Mouse (Mus musculus) liver, embryonic 11.5 days (tissue): ENCODE results near the gene Rpl26. TPM values are rescaled to one million over a fixed set of nuclear protein-coding genes. Genes with fewer than 3 reads are reported as not detected.

Experiments used
- ATAC-seq: fragments of 200-750 bp; cut with Nextera tagmentation; replicated peaks from 2 replicates; pipeline ENCODE4 v1.8.0; 2017; ENCODE audit warnings: moderate number of reproducible peaks, mild to moderate bottlenecking, moderate TSS enrichment, moderate library complexity; ENCODE audit not compliant: low FRiP score
- DNase-seq: peaks from one replicate; pipeline ENCODE4 v3.0.0-alpha.2; 2017; ENCODE audit warnings: low spot score
- H3K27ac ChIP-seq: fragments of 300-500 bp; sonication (generic); 2 replicates; pipeline ENCODE4 v1.5.1; 2014; ENCODE audit warnings: mild to moderate bottlenecking, low read depth, low read length, control low read depth
- H3K27me3 ChIP-seq: fragments of 300-500 bp; sonication (generic); replicated peaks from 2 replicates; pipeline ENCODE4 v1.6.1; 2014; ENCODE audit warnings: low read length, mixed read lengths; ENCODE audit not compliant: control insufficient read depth, insufficient read depth
- H3K36me3 ChIP-seq: fragments of 300-500 bp; sonication (generic); 2 replicates; pipeline ENCODE4 v1.6.1; 2014; ENCODE audit warnings: mild to moderate bottlenecking, low read length, moderate library complexity, mixed read lengths; ENCODE audit not compliant: control insufficient read depth, insufficient read depth
- H3K4me1 ChIP-seq: fragments of 300-500 bp; sonication (generic); replicated peaks from 2 replicates; pipeline ENCODE4 v1.6.1; 2014; ENCODE audit warnings: low read length, mixed read lengths; ENCODE audit not compliant: control insufficient read depth, insufficient read depth
- H3K4me2 ChIP-seq: fragments of 300-500 bp; sonication (generic); 2 replicates; pipeline ENCODE4 v1.6.1; 2014; ENCODE audit warnings: mild to moderate bottlenecking, control low read depth, moderate library complexity
- H3K4me3 ChIP-seq: fragments of 300-500 bp; sonication (generic); 2 replicates; pipeline ENCODE4 v1.5.1; 2014; ENCODE audit warnings: low read depth, low read length, control low read depth
- H3K9ac ChIP-seq: fragments of 300-500 bp; sonication (generic); 2 replicates; pipeline ENCODE4 v1.6.1; 2014; ENCODE audit warnings: low read depth, low read length, control low read depth
- H3K9me3 ChIP-seq: fragments of 300-500 bp; sonication (generic); 2 replicates; pipeline ENCODE4 v1.6.1; 2016; ENCODE audit warnings: low read length, inconsistent platforms, mixed read lengths; ENCODE audit not compliant: control insufficient read depth
- WGBS: fragments of 180-500 bp; shearing (Covaris S2); extraction: QIAGEN DNeasy Blood & Tissue Kit; methylation state at CpG from one replicate; pipeline ENCODE4 v1.1.7; 2014; 5-methylcytosine and 5-hydroxymethylcytosine counted together
- polyA plus RNA-seq: library from polyadenylated mRNA; unstranded; fragments of >200 nt; fragmentation: Nextera tagmentation; extraction: Ambion mirVana; gene quantifications from 2 replicates; pipeline ENCODE4 v1.2.1, GENCODE M21; 2014

Gene Rpl26
- polyA plus RNA-seq, 1 experiment from 2014 or later, result 1,388 TPM

GRCm38 (mm10) chr11:68893911-68894464, 7.4 kb upstream of the Rpl26 start:
- WGBS, result 66% methylated on average over 12 of the region's 12 CpGs
- no peak for ATAC-seq
- no peak overlapping the region for H3K4me2 ChIP-seq
- H3K27me3 ChIP-seq, result no peaks in the 10 kb centered on the region
- H3K36me3 ChIP-seq, result no peaks in the 10 kb centered on the region
- H3K4me3 ChIP-seq, result no peak overlapping the region
- no peaks in the 10 kb centered on the region for H3K9me3 ChIP-seq
- peaks cover 28% of the 10 kb centered on the region for H3K4me1 ChIP-seq
- no peak overlapping the region for H3K27ac ChIP-seq
- no peak overlapping the region for H3K9ac ChIP-seq
- no peak for DNase-seq

GRCm38 (mm10) chr11:68896247-68896646, 5.1 kb upstream of the Rpl26 start:
- peak overlapping the region; percentile 73 for H3K27ac ChIP-seq
- H3K4me3 ChIP-seq, result no peak overlapping the region
- H3K4me2 ChIP-seq, result no peak overlapping the region
- no peak overlapping the region for H3K9ac ChIP-seq
- no peaks in the 10 kb centered on the region for H3K9me3 ChIP-seq
- 72% methylated on average over 5 of the region's 5 CpGs for WGBS
- peaks cover 32% of the 10 kb centered on the region for H3K4me1 ChIP-seq
- H3K36me3 ChIP-seq, result no peaks in the 10 kb centered on the region
- peak; percentile 74 for ATAC-seq
- no peaks in the 10 kb centered on the region for H3K27me3 ChIP-seq
- DNase-seq, result no peak

- no peaks in the 10 kb centered on the region for H3K36me3 ChIP-seq
- ATAC-seq (no peak), DNase-seq (no peak)
- H3K4me1 ChIP-seq, result peaks cover 28% of the 10 kb centered on the region
- WGBS, result 56% methylated on average over 4 of the region's 4 CpGs
- H3K27ac ChIP-seq, result peak overlapping the region; percentile 73
- H3K9me3 ChIP-seq, result no peaks in the 10 kb centered on the region
- no peak overlapping the region for H3K9ac ChIP-seq
- no peaks in the 10 kb centered on the region for H3K27me3 ChIP-seq
- H3K4me2 ChIP-seq, result no peak overlapping the region
- H3K4me3 ChIP-seq, result no peak overlapping the region
Observed at GRCm38 (mm10) chr11:68897120-68897519, 4.3 kb upstream of the Rpl26 start.

GRCm38 (mm10) chr11:68897838-68898237, 3.5 kb upstream of the Rpl26 start:
- DNase-seq, result no peak
- H3K27ac ChIP-seq, result no peak overlapping the region
- no peak overlapping the region; the same call in 1 of the 2 replicates for H3K4me2 ChIP-seq
- WGBS, result 61% methylated on average over 6 of the region's 6 CpGs
- H3K36me3 ChIP-seq, result peaks cover 4% of the 10 kb centered on the region
- ATAC-seq, result no peak
- H3K4me1 ChIP-seq, result peaks cover 24% of the 10 kb centered on the region
- no peak overlapping the region for H3K9ac ChIP-seq
- no peaks in the 10 kb centered on the region for H3K9me3 ChIP-seq
- H3K27me3 ChIP-seq, result no peaks in the 10 kb centered on the region
- no peak overlapping the region for H3K4me3 ChIP-seq

GRCm38 (mm10) chr11:68898790-68899189, 2.6 kb upstream of the Rpl26 start:
- Histone ChIP-seq H3K27ac (no peak overlapping the region; the same call in 1 of the 2 replicates), H3K4me1 (peaks cover 31% of the 10 kb centered on the region)

GRCm38 (mm10) chr11:68899815-68900214, 1.6 kb upstream of the Rpl26 start:
- H3K9ac ChIP-seq, result no peak overlapping the region
- peaks cover 31% of the 10 kb centered on the region for H3K4me1 ChIP-seq
- ATAC-seq, result no peak
- H3K27ac ChIP-seq, result no peak overlapping the region
- peaks cover 23% of the 10 kb centered on the region for H3K36me3 ChIP-seq
- H3K27me3 ChIP-seq, result no peaks in the 10 kb centered on the region
- 78% methylated on average over 8 of the region's 8 CpGs for whole genome bisulfite sequencing
- DNase-seq, result no peak
- no peak overlapping the region for H3K4me2 ChIP-seq
- H3K9me3 ChIP-seq, result no peaks in the 10 kb centered on the region
- no peak overlapping the region for H3K4me3 ChIP-seq

More at GRCm38 (mm10) chr11:68898790-68899189, 2.6 kb upstream of the Rpl26 start:
- Histone ChIP-seq H3K36me3 (peaks cover 14% of the 10 kb centered on the region), H3K9me3 (no peaks in the 10 kb centered on the region), H3K4me3 (no peak overlapping the region), H3K4me2 (peak overlapping the region; percentile 17), H3K27me3 (no peaks in the 10 kb centered on the region), H3K9ac (0 out of 2 replicates have a peak overlapping the region, but pooled peaks have one; percentile 8)
- DNase-seq, result no peak
- WGBS, result 47% methylated on average over 6 of the region's 6 CpGs
- peak; percentile 24; the same call in 1 of the 2 replicates for ATAC-seq

- Histone ChIP-seq H3K36me3 (peaks cover 32% of the 10 kb centered on the region), H3K4me2 (peak overlapping the region; percentile 75), H3K27me3 (no peaks in the 10 kb centered on the region), H3K9me3 (no peaks in the 10 kb centered on the region), H3K4me3 (peak overlapping the region; percentile 64), H3K4me1 (peaks cover 31% of the 10 kb centered on the region), H3K9ac (peak overlapping the region; percentile 64), H3K27ac (0 out of 2 replicates have a peak overlapping the region, but pooled peaks have one; percentile 33)
- no peak for ATAC-seq
- WGBS, result 31% methylated on average over 31 of the region's 31 CpGs
- no peak for DNase-seq
Observed at GRCm38 (mm10) chr11:68900519-68901350, 648 bp upstream of the Rpl26 start.

GRCm38 (mm10) chr11:68902047-68902364, 623 bp downstream of the Rpl26 start:
- Histone ChIP-seq H3K27me3 (no peaks in the 10 kb centered on the region), H3K4me3 (peak overlapping the region; percentile 64), H3K9ac (peak overlapping the region; percentile 77), H3K9me3 (no peaks in the 10 kb centered on the region), H3K36me3 (peaks cover 44% of the 10 kb centered on the region), H3K27ac (peak overlapping the region; percentile 79), H3K4me1 (peaks cover 30% of the 10 kb centered on the region), H3K4me2 (peak overlapping the region; percentile 91)
- under 1% methylated on average over 10 of the region's 10 CpGs for WGBS
- no peak for DNase-seq
- ATAC-seq, result no peak
